Comparison of ENCODE assay signal across 8 mouse cellular contexts in the genomic region with DNA sequence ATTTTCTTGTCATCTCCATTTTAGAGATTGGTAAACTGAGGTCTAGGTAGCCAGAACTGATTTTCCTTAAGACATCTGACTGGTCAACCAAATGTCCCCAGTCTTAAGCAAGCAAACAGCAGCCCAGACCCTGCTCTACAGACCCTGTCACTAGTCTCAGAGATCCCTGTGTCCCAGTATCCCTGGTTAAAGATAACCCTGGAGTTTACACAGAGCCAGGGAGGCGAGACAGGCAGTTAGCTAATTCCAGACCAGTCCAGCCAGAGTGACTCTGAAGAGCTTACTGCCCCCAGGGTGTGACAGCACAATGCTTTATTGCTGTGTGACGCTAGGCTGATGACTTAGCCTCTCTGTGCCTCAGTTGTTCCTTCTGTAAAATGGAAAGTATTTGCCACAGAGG. TPM values are rescaled to one million over a fixed set of nuclear protein-coding genes. Genes with fewer than 3 reads are reported as not detected.
DNase-seq lines count a peak whose midpoint lies in the region; ATAC-seq and TF ChIP-seq lines count a peak whose summit lies in the region.

A gene (minus strand): TSS at position 129 of the 400 bp plus-strand sequence.

- TF ChIP-seq POLR2A in lung, adult 2 months (IDR thresholded peaks at IDR 0.05; ENCODE audit: borderline replicate concordance, extremely low read depth, low read depth, low read length): no peak
- TF ChIP-seq POLR2A in limb, embryonic 14.5 days (IDR thresholded peaks at IDR 0.05; ENCODE audit: borderline replicate concordance, extremely low read depth, insufficient read depth, insufficient read length): no peak

- ATAC-seq in embryonic facial prominence, embryonic 14.5 days (ENCODE audit: low read depth): no peak
- no peak for ATAC-seq in limb, embryonic 14.5 days (ENCODE audit: low FRiP score, low read depth)
- ATAC-seq in midbrain, embryonic 11.5 days (ENCODE audit: low FRiP score): no peak

- H3K36me3 ChIP-seq in embryonic facial prominence, embryonic 14.5 days (ENCODE audit: control insufficient read depth, insufficient read depth, low read length): no peaks in the 10 kb centered on the region
- H3K36me3 ChIP-seq in limb, embryonic 14.5 days (ENCODE audit: control insufficient read depth, insufficient read depth, low read length): no peaks in the 10 kb centered on the region
- no peaks in the 10 kb centered on the region for H3K36me3 ChIP-seq in midbrain, embryonic 11.5 days (ENCODE audit: control insufficient read depth, insufficient read depth, low read length)

- no peak for TF ChIP-seq CTCF in lung, adult 2 months (IDR thresholded peaks at IDR 0.05; ENCODE audit: insufficient read depth, low read length)

- peak within 1 kb of the TSS; percentile 54; the same call in 1 of the 2 replicates for H3K4me2 ChIP-seq in embryonic facial prominence, embryonic 14.5 days (ENCODE audit: low read depth, low read length)
- no peak within 1 kb of the TSS for H3K4me2 ChIP-seq in limb, embryonic 14.5 days (replicated peaks; ENCODE audit: low read depth, low read length, severe bottlenecking)
- no peak within 1 kb of the TSS for H3K4me2 ChIP-seq in midbrain, embryonic 11.5 days

- H3K27me3 ChIP-seq in embryonic facial prominence, embryonic 14.5 days (replicated peaks; ENCODE audit: control insufficient read depth, insufficient read depth, low read length): peaks cover 19% of the 10 kb centered on the region
- H3K27me3 ChIP-seq in limb, embryonic 14.5 days (ENCODE audit: control insufficient read depth, insufficient read depth, low read length): peaks cover 17% of the 10 kb centered on the region
- peaks cover 24% of the 10 kb centered on the region for H3K27me3 ChIP-seq in midbrain, embryonic 11.5 days (ENCODE audit: control insufficient read depth, insufficient read depth, low read length)

- DNase-seq in lung, adult 2 months: no peak
- DNase-seq in lung, postnatal 10 days: no peak
- no peak for DNase-seq in embryonic facial prominence, embryonic 14.5 days (ENCODE audit: low spot score)
- no peak for DNase-seq in heart, postnatal 25 days (ENCODE audit: low spot score)
- no peak for DNase-seq in limb, embryonic 14.5 days (ENCODE audit: low spot score)
- DNase-seq in B cell, adult 2 months: no peak
- DNase-seq in midbrain, embryonic 11.5 days (ENCODE audit: low spot score, missing footprints): no peak
- DNase-seq in cerebellum, adult 18-20 months: no peak

- peak within 1 kb of the TSS; percentile 61; the same call in 1 of the 2 replicates for H3K27ac ChIP-seq in embryonic facial prominence, embryonic 14.5 days (replicated peaks; ENCODE audit: low read depth, low read length)
- H3K27ac ChIP-seq in limb, embryonic 14.5 days (replicated peaks; ENCODE audit: low read depth, low read length): 0 out of 2 replicates have a peak within 1 kb of the TSS, but pooled peaks have one; percentile 20
- H3K27ac ChIP-seq in midbrain, embryonic 11.5 days (ENCODE audit: low read depth, low read length): no peak within 1 kb of the TSS

- intact Hi-C loops in heart, postnatal 25 days (cut with DNase I): no loop called here

- WGBS in lung, adult 2 months: 74% methylated on average over 2 of the region's 2 CpGs
- 67% methylated on average over 2 of the region's 2 CpGs for WGBS in embryonic facial prominence, embryonic 14.5 days
- WGBS in limb, embryonic 14.5 days: 63% methylated on average over 2 of the region's 2 CpGs
- 78% methylated on average over 2 of the region's 2 CpGs for WGBS in midbrain, embryonic 11.5 days

- no peaks in the 10 kb centered on the region for H3K9me3 ChIP-seq in embryonic facial prominence, embryonic 14.5 days (ENCODE audit: control insufficient read depth, low read length)
- H3K9me3 ChIP-seq in limb, embryonic 14.5 days (ENCODE audit: control insufficient read depth, low read length): no peaks in the 10 kb centered on the region
- no peaks in the 10 kb centered on the region for H3K9me3 ChIP-seq in midbrain, embryonic 11.5 days (ENCODE audit: control insufficient read depth, low read length)

- no peak within 1 kb of the TSS for H3K4me3 ChIP-seq in lung, adult 2 months (replicated peaks; ENCODE audit: extremely low read depth, low read depth, low read length)
- no peak within 1 kb of the TSS for H3K4me3 ChIP-seq in embryonic facial prominence, embryonic 14.5 days (ENCODE audit: low read depth, low read length)
- H3K4me3 ChIP-seq in limb, embryonic 14.5 days (replicated peaks; ENCODE audit: low read length): no peak within 1 kb of the TSS
- no peak within 1 kb of the TSS for H3K4me3 ChIP-seq in midbrain, embryonic 11.5 days (ENCODE audit: low read depth, low read length)

- peaks cover 3% of the 10 kb centered on the region for H3K4me1 ChIP-seq in lung, adult 2 months (ENCODE audit: control insufficient read depth, insufficient read depth, low read length)
- H3K4me1 ChIP-seq in embryonic facial prominence, embryonic 14.5 days (ENCODE audit: control insufficient read depth, insufficient read depth, low read length): peaks cover 30% of the 10 kb centered on the region
- H3K4me1 ChIP-seq in limb, embryonic 14.5 days (ENCODE audit: control insufficient read depth, insufficient read depth, low read length): peaks cover 32% of the 10 kb centered on the region
- H3K4me1 ChIP-seq in midbrain, embryonic 11.5 days (ENCODE audit: control insufficient read depth, insufficient read depth, low read length): peaks cover 11% of the 10 kb centered on the region

- H3K9ac ChIP-seq in embryonic facial prominence, embryonic 14.5 days (ENCODE audit: low read depth, low read length): no peak within 1 kb of the TSS
- no peak within 1 kb of the TSS for H3K9ac ChIP-seq in limb, embryonic 14.5 days (ENCODE audit: low read depth, low read length, severe bottlenecking)
- H3K9ac ChIP-seq in midbrain, embryonic 11.5 days (ENCODE audit: low read length): no peak within 1 kb of the TSS

RNA-seq across cellular contexts. Expression of the gene that starts here (rescaled TPM):
- polyA plus RNA-seq in lung, adult 2 months (2012; rRNA removed): 330 and 336 TPM in 2 replicates
- polyA plus RNA-seq in embryonic facial prominence, embryonic 14.5 days (2014; fragmentation: Nextera tagmentation; extraction: Ambion mirVana): 113 and 135 TPM in 2 replicates
- 100 to 1,000 TPM; 861 to 862 TPM for total RNA-seq in heart, postnatal 25 days (2021)
- 92.6 and 103 TPM in 2 replicates for polyA plus RNA-seq in limb, embryonic 14.5 days (2012; rRNA removed)
- 95.6 and 101 TPM in 2 replicates for polyA plus RNA-seq in limb, embryonic 14.5 days (2014; fragmentation: Nextera tagmentation; extraction: Ambion mirVana)
- polyA plus RNA-seq in midbrain, embryonic 11.5 days (2014; fragmentation: Nextera tagmentation; extraction: Ambion mirVana): 4.8 and 5.4 TPM in 2 replicates

Comparison
In these comparisons a context has a peak if more than half of its experiments do, and no peak if none do; other contexts are left out.
1. RNA of the gene that starts here (polyA plus RNA-seq): 330 to 336 TPM in lung, adult 2 months, 113 to 135 TPM in embryonic facial prominence, embryonic 14.5 days and 92.6 to 103 TPM in limb, embryonic 14.5 days; 4.8 to 5.4 TPM in midbrain, embryonic 11.5 days; every median in the first group is over 10 times any median in the second.